Mouse (Mus musculus) stomach, postnatal 0 days (tissue): ENCODE data around the gene Mxd3.

Experiments used
- CTCF ChIP-seq: IDR thresholded peaks from 2 replicates; pipeline ENCODE4 v1.5.1; 2016; ENCODE audit warnings: antibody characterized with exemption, low read depth, mild to moderate bottlenecking, moderate library complexity
- EP300 ChIP-seq: optimal IDR thresholded peaks from 2 replicates; pipeline ENCODE3; 2016; ENCODE audit warnings: antibody characterized with exemption

DNA sequence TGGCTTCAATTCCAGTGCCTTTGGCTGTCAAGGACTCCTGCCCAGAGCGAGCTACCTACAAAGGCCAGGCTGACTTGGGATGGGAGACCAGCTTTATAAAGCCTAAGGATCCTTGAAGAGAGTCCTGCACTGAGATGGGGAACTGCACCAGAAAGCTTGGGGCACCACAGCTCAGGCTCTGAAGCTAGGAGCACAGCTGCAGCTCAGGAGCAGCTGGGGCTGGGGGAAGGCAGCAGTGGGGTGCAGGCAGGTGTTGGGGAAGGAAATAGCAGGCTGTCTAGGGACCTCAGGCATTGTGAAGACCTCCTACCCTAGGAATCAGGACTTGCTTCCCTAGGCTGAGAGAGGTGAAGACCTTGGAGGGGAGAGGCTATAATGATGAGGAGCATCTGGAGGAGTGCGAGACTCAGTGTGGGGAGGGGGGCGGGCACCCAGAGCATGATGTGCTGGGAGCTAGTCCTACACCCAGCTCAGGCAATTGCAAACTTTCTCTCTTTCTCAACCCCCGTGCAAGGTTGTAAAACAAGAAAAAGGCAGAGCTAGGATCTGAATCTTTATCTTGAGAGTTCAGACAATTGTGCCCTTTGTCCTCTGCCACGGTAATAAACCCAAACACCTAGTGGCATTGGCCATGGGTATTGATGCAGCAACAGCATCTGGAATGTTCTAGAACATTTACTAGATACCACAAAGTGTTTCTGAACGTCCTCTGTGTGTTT is 44.7 kb upstream of the Mxd3 start:
- TF ChIP-seq CTCF, result no peak
- no peak for TF ChIP-seq EP300
